Mouse (Mus musculus) limb, embryonic 11.5 days (tissue): ENCODE measurements around the gene Alk. TPM values are rescaled to one million over a fixed set of nuclear protein-coding genes. Genes with fewer than 3 reads are reported as not detected.

Experiments
- ATAC-seq: fragments of 200-750 bp; cut with Nextera tagmentation; 2 replicates; pipeline ENCODE4 v1.8.0; 2017; ENCODE audit warnings: low read depth; ENCODE audit not compliant: insufficient number of reproducible peaks, low FRiP score, low TSS enrichment
- DNase-seq: peaks from one replicate; pipeline ENCODE4 v3.0.0-alpha.2; 2015; ENCODE audit warnings: low spot score
- H3K27ac ChIP-seq: fragments of 300-500 bp; sonication (generic); replicated peaks from 2 replicates; pipeline ENCODE4 v1.5.1; 2014; ENCODE audit warnings: low read depth, mild to moderate bottlenecking, low read length
- H3K27me3 ChIP-seq: fragments of 300-500 bp; sonication (generic); 2 replicates; pipeline ENCODE4 v1.6.1; 2014; ENCODE audit warnings: mild to moderate bottlenecking, low read length, mixed read lengths; ENCODE audit not compliant: control insufficient read depth, insufficient read depth
- H3K36me3 ChIP-seq: fragments of 300-500 bp; sonication (generic); 2 replicates; pipeline ENCODE4 v1.6.1; 2014; ENCODE audit warnings: mild to moderate bottlenecking, low read length, moderate library complexity, mixed read lengths; ENCODE audit not compliant: control insufficient read depth, insufficient read depth
- H3K4me1 ChIP-seq: fragments of 300-500 bp; sonication (generic); 2 replicates; pipeline ENCODE4 v1.6.1; 2014; ENCODE audit warnings: low read length, mixed read lengths; ENCODE audit not compliant: control insufficient read depth, insufficient read depth
- H3K4me2 ChIP-seq: fragments of 300-500 bp; sonication (generic); 2 replicates; pipeline ENCODE4 v1.6.1; 2014; ENCODE audit warnings: low read depth, mild to moderate bottlenecking, moderate library complexity; ENCODE audit not compliant: severe bottlenecking
- H3K4me3 ChIP-seq: fragments of 300-500 bp; sonication (generic); 2 replicates; pipeline ENCODE4 v1.5.1; 2014; ENCODE audit warnings: low read depth, low read length
- H3K9ac ChIP-seq: fragments of 300-500 bp; sonication (generic); 2 replicates; pipeline ENCODE4 v1.6.1; 2014; ENCODE audit warnings: mild to moderate bottlenecking, low read length
- H3K9me3 ChIP-seq: fragments of 300-500 bp; sonication (generic); 2 replicates; pipeline ENCODE4 v1.6.1; 2016; ENCODE audit warnings: low read length; ENCODE audit not compliant: control insufficient read depth
- WGBS: fragments of 180-500 bp; shearing (Covaris S2); extraction: QIAGEN DNeasy Blood & Tissue Kit; methylation state at CpG from one replicate; pipeline ENCODE4 v1.1.7; 2014; 5-methylcytosine and 5-hydroxymethylcytosine counted together
- polyA plus RNA-seq: library from polyadenylated mRNA; unstranded; fragments of >200 nt; fragmentation: Nextera tagmentation; extraction: Ambion mirVana; gene quantifications from 2 replicates; pipeline ENCODE4 v1.2.1, GENCODE M21; 2014

The Alk gene
- polyA plus RNA-seq, 1 experiment from 2014 or later, result 0.05 TPM

DNA sequence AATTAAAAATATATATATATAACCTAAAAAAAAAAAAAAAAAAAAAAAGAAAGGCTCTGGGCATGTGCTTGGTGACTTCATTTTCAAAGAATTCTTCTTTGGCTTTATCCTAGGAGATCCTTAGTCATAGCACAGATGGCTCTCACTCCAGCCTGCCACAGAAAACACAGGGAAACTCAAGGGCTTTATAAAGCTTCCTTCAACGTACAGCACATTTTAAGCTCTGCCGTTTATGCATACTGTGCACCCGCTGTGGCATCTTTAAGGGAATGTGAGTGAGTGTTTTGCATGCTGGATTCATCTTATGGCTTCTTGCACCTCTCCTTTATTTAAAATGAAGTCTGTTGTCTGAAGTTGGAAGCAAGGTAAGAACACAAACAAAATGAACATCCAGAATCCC, 606.7 kb downstream of the Alk start:
- ATAC-seq (no peak), DNase-seq (no peak)
- no peak overlapping the region for H3K27ac ChIP-seq

DNA sequence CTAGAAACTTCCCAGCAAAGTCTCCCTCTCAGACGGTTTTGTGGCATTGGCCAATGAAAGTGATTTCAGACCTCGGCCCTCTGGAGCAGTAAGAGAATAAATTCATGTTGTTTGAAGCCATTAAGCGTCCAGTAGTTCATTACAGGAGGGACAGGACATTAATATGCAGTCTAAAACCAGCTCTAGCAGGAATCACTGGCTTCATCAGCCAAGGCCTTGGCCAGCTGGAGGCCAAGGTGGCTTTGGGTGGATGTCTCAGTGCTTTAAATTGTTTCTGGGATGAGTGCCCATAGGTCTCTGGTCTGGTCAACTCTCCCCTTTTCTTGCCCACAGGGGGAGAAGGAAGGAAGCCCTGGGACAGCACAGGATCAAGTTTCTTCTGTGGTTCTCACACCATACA, 608.9 kb downstream of the Alk start:
- no peaks in the 10 kb centered on the region for H3K27me3 ChIP-seq
- no peak overlapping the region for H3K27ac ChIP-seq
- H3K4me3 ChIP-seq, result no peak overlapping the region
- ATAC-seq (no peak), DNase-seq (no peak)
- H3K4me2 ChIP-seq, result no peak overlapping the region
- no peaks in the 10 kb centered on the region for H3K36me3 ChIP-seq
- no peak overlapping the region for H3K9ac ChIP-seq
- no peaks in the 10 kb centered on the region for H3K9me3 ChIP-seq
- H3K4me1 ChIP-seq, result peaks cover 5% of the 10 kb centered on the region
- 75% methylated on average over 3 of the region's 3 CpGs for WGBS

More for the DNA sequence above, 606.7 kb downstream of the Alk start:
- peaks cover 5% of the 10 kb centered on the region for H3K4me1 ChIP-seq
- H3K27me3 ChIP-seq, result no peaks in the 10 kb centered on the region
- H3K36me3 ChIP-seq, result no peaks in the 10 kb centered on the region
- H3K4me2 ChIP-seq, result no peak overlapping the region
- no peak overlapping the region for H3K4me3 ChIP-seq
- 87% methylated on average over 3 of the region's 3 CpGs for WGBS
- no peak overlapping the region for H3K9ac ChIP-seq
- no peaks in the 10 kb centered on the region for H3K9me3 ChIP-seq

DNA sequence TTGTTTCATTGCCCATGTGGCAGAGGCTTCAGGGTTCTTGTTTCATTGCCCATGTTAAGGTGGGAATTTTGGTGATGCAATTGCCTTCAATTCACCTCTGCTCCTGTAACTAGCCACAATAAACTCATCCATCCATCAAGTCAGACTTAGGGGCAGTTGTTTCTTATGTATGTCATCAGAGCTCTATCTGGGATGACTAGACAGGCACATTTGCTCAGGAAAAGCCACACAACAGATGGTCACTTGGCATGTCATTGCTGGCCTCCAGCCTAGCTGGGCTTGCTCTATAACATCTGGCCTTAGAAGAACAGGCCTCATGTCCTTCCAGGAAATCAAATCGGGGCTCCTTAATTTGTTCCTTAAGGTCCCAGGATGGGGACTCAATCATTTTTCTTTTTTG, 610.3 kb downstream of the Alk start:
- 65% methylated on average over 1 of the region's 1 CpGs for WGBS
- Histone ChIP-seq H3K4me3 (no peak overlapping the region), H3K27me3 (no peaks in the 10 kb centered on the region), H3K4me1 (0 out of 2 replicates have a peak, but pooled peaks cover under 1% of the 10 kb centered on the region), H3K9me3 (no peaks in the 10 kb centered on the region), H3K36me3 (no peaks in the 10 kb centered on the region), H3K27ac (no peak overlapping the region), H3K9ac (no peak overlapping the region), H3K4me2 (no peak overlapping the region)
- DNase-seq (no peak), ATAC-seq (no peak)

- DNase-seq (no peak), ATAC-seq (no peak)
- Histone ChIP-seq H3K4me1 (no peaks in the 10 kb centered on the region), H3K4me3 (no peak overlapping the region), H3K9ac (no peak overlapping the region), H3K9me3 (no peaks in the 10 kb centered on the region), H3K27ac (no peak overlapping the region), H3K27me3 (no peaks in the 10 kb centered on the region), H3K4me2 (no peak overlapping the region), H3K36me3 (no peaks in the 10 kb centered on the region)
- WGBS, result 89% methylated on average over 2 of the region's 2 CpGs
Measured at GRCm38 (mm10) chr17:71993011-71993410, 611.4 kb downstream of the Alk start.

DNA sequence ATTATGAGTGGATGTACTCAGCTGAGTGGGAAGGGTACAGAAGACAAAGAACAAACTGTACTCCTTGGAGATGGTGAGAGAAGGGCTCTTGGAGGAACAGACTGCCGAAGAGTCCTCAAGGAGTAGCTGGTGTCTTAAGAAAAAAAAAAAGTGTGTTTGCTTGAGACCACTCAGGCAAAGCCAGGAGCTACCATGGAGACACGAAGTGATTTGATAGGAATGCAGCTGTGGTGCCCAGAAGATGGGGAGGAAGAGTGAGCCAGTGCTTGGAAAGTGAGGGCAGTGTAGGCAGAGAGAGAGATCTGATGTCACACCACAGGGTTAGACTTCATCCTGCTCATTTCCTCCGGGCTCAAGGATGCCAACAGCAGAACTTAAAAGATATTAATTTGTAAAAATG, 613.2 kb downstream of the Alk start:
- no peak for DNase-seq
- Histone ChIP-seq H3K27me3 (no peaks in the 10 kb centered on the region), H3K4me3 (no peak overlapping the region), H3K4me1 (no peaks in the 10 kb centered on the region), H3K4me2 (no peak overlapping the region), H3K36me3 (no peaks in the 10 kb centered on the region), H3K27ac (no peak overlapping the region), H3K9me3 (no peaks in the 10 kb centered on the region), H3K9ac (no peak overlapping the region)
- no peak for ATAC-seq
- 83% methylated on average over 3 of the region's 3 CpGs for WGBS

- no peaks in the 10 kb centered on the region for H3K9me3 ChIP-seq
- H3K4me3 ChIP-seq, result no peak overlapping the region
Measured at GRCm38 (mm10) chr17:71990176-71990720, 614.2 kb downstream of the Alk start.

GRCm38 (mm10) chr17:71988736-71989569, 615.5 kb downstream of the Alk start:
- no peak overlapping the region for H3K4me2 ChIP-seq
- no peaks in the 10 kb centered on the region for H3K4me1 ChIP-seq
- ATAC-seq (no peak), DNase-seq (no peak)
- no peaks in the 10 kb centered on the region for H3K9me3 ChIP-seq
- H3K36me3 ChIP-seq, result no peaks in the 10 kb centered on the region
- no peak overlapping the region for H3K27ac ChIP-seq
- WGBS, result 80% methylated on average over 9 of the region's 9 CpGs
- H3K4me3 ChIP-seq, result no peak overlapping the region
- no peaks in the 10 kb centered on the region for H3K27me3 ChIP-seq
- H3K9ac ChIP-seq, result no peak overlapping the region

More at GRCm38 (mm10) chr17:71990176-71990720, 614.2 kb downstream of the Alk start:
- WGBS, result 81% methylated on average over 4 of the region's 4 CpGs
- no peak overlapping the region for H3K4me2 ChIP-seq
- no peak overlapping the region for H3K27ac ChIP-seq
- H3K36me3 ChIP-seq, result no peaks in the 10 kb centered on the region
- DNase-seq, result no peak
- ATAC-seq, result no peak
- H3K4me1 ChIP-seq, result no peaks in the 10 kb centered on the region
- no peak overlapping the region for H3K9ac ChIP-seq
- H3K27me3 ChIP-seq, result no peaks in the 10 kb centered on the region

GRCm38 (mm10) chr17:71986998-71987397, 617.4 kb downstream of the Alk start:
- Histone ChIP-seq H3K27ac (no peak overlapping the region), H3K4me3 (no peak overlapping the region), H3K27me3 (no peaks in the 10 kb centered on the region), H3K4me1 (no peaks in the 10 kb centered on the region), H3K4me2 (no peak overlapping the region), H3K36me3 (no peaks in the 10 kb centered on the region), H3K9ac (no peak overlapping the region), H3K9me3 (no peaks in the 10 kb centered on the region)
- 48% methylated on average over 8 of the region's 8 CpGs for WGBS
- no peak for DNase-seq
- no peak for ATAC-seq
